Mouse (Mus musculus) MEL (cell line): Measurements from ENCODE around the gene Ccdc144b. TPM values are rescaled to one million over a fixed set of nuclear protein-coding genes. Genes with fewer than 3 reads are reported as not detected.
A peak's percentile ranks its signal among the peaks of the same experiment; 100 is the strongest.

Experiments
- DNase-seq: peaks from one replicate; pipeline ENCODE4 v3.0.0; 2011; ENCODE audit warnings: low read depth, low spot score
- H3K27ac ChIP-seq: 2 replicates; pipeline ENCODE4 v1.5.1; 2012; ENCODE audit warnings: low read depth, mild to moderate bottlenecking, control low read depth, low read length, moderate library complexity; ENCODE audit not compliant: control insufficient read depth
- H3K27me3 ChIP-seq, 2 experiments: fragments of 150-350 bp in 1 of 2; sonication (generic) in 1 of 2; 2 replicates each; pipeline ENCODE4 v1.6.1; 2012; ENCODE audit warnings: low read length in 2 of 2, mild to moderate bottlenecking in 2 of 2, improper control_type of control experiment in 1 of 2, moderate library complexity in 1 of 2; ENCODE audit not compliant: insufficient read depth in 2 of 2, control insufficient read depth in 1 of 2
- H3K36me3 ChIP-seq, 2 experiments: 2 replicates each; pipeline ENCODE4 v1.6.1; 2012 to 2014; ENCODE audit warnings: low read length in 2 of 2, improper control_type of control experiment in 1 of 2, inconsistent platforms in 1 of 2, mild to moderate bottlenecking in 1 of 2; ENCODE audit not compliant: insufficient read depth in 2 of 2, control insufficient read depth in 1 of 2
- H3K4me1 ChIP-seq, 2 experiments: fragments of 150-350 bp in 1 of 2; sonication (generic) in 1 of 2; 2 replicates each; pipeline ENCODE4 v1.6.1; 2012; ENCODE audit warnings: low read length in 2 of 2, improper control_type of control experiment in 1 of 2, mild to moderate bottlenecking in 1 of 2; ENCODE audit not compliant: insufficient read depth in 2 of 2, control insufficient read depth in 1 of 2
- H3K4me3 ChIP-seq, 2 experiments: fragments of 150-350 bp in 1 of 2; sonication (generic) in 1 of 2; 2 replicates each; pipeline ENCODE4 v1.5.1; 2012; ENCODE audit warnings: low read depth in 2 of 2, low read length in 2 of 2, mild to moderate bottlenecking in 2 of 2, moderate library complexity in 2 of 2, control low read depth in 1 of 2, improper control_type of control experiment in 1 of 2; ENCODE audit not compliant: control insufficient read depth in 1 of 2, insufficient read depth in 1 of 2
- H3K79me2 ChIP-seq: 2 replicates; pipeline ENCODE4 v1.6.1; 2012; ENCODE audit warnings: mild to moderate bottlenecking, low read length, moderate library complexity; ENCODE audit not compliant: control insufficient read depth, poor library complexity, insufficient read depth
- H3K9ac ChIP-seq: 2 replicates; pipeline ENCODE4 v1.6.1; 2012; ENCODE audit warnings: low read depth, mild to moderate bottlenecking, control low read depth, low read length, moderate library complexity; ENCODE audit not compliant: control insufficient read depth, poor library complexity, severe bottlenecking
- H3K9me3 ChIP-seq: fragments of 150-350 bp; sonication (generic); replicated peaks from 2 replicates; pipeline ENCODE4 v1.6.1; 2012; ENCODE audit warnings: mild to moderate bottlenecking, low read length, improper control_type of control experiment, moderate library complexity; ENCODE audit not compliant: insufficient read depth
- BHLHE40 ChIP-seq: IDR thresholded peaks from 2 replicates; pipeline ENCODE4 v1.6.1; 2012; ENCODE audit warnings: low read depth, mild to moderate bottlenecking, inconsistent platforms, low read length, improper control_type of control experiment, borderline replicate concordance
- CHD2 ChIP-seq: IDR thresholded peaks from 2 replicates; pipeline ENCODE4 v1.6.1; 2011; ENCODE audit warnings: low read length, improper control_type of control experiment
- E2F4 ChIP-seq: IDR thresholded peaks from 2 replicates; pipeline ENCODE4 v1.6.1; 2011; ENCODE audit warnings: low read depth, low read length, improper control_type of control experiment, borderline replicate concordance
- HCFC1 ChIP-seq: IDR thresholded peaks from 2 replicates; pipeline ENCODE4 v1.6.1; 2012; ENCODE audit warnings: low read depth, mild to moderate bottlenecking, inconsistent platforms, low read length, improper control_type of control experiment, moderate library complexity
- JUND ChIP-seq: IDR thresholded peaks from 2 replicates; pipeline ENCODE4 v1.6.1; 2011; ENCODE audit warnings: low read depth, mild to moderate bottlenecking, improper control_type of control experiment, low read length
- MAFK ChIP-seq: IDR thresholded peaks from 2 replicates; pipeline ENCODE4 v1.6.1; 2011; ENCODE audit warnings: low read depth, mild to moderate bottlenecking, low read length, improper control_type of control experiment, borderline replicate concordance
- MAX ChIP-seq: IDR thresholded peaks from 2 replicates; pipeline ENCODE4 v1.6.1; 2011; ENCODE audit warnings: low read length, improper control_type of control experiment
- MAZ ChIP-seq: IDR thresholded peaks from 2 replicates; pipeline ENCODE4 v1.6.1; 2012; ENCODE audit warnings: low read depth, mild to moderate bottlenecking, inconsistent platforms, low read length, improper control_type of control experiment
- MXI1 ChIP-seq: IDR thresholded peaks from 2 replicates; pipeline ENCODE4 v1.6.1; 2011; ENCODE audit warnings: mild to moderate bottlenecking, low read depth, low read length, improper control_type of control experiment
- MYB ChIP-seq: IDR thresholded peaks from 2 replicates; pipeline ENCODE4 v1.6.1; 2011; ENCODE audit warnings: mild to moderate bottlenecking, low read depth, low read length, improper control_type of control experiment
- MYC ChIP-seq: IDR thresholded peaks from 2 replicates; pipeline ENCODE4 v1.6.1; 2011; ENCODE audit warnings: low read depth, mild to moderate bottlenecking, low read length, improper control_type of control experiment, moderate library complexity
- NELFE ChIP-seq: IDR thresholded peaks from 2 replicates; pipeline ENCODE4 v1.6.1; 2011; ENCODE audit warnings: low read depth, low read length, improper control_type of control experiment
- NRF1 ChIP-seq: IDR thresholded peaks from 2 replicates; pipeline ENCODE4 v1.6.1; 2014; ENCODE audit warnings: low read depth, mild to moderate bottlenecking, inconsistent platforms, low read length, improper control_type of control experiment, moderate library complexity; ENCODE audit not compliant: poor library complexity, insufficient read depth, severe bottlenecking
- POLR2A ChIP-seq, 2 experiments: IDR thresholded peaks; 2 replicates each; pipeline ENCODE4 v1.6.1; 2011 to 2012; ENCODE audit warnings: low read length in 2 of 2, mild to moderate bottlenecking in 2 of 2, control low read depth in 1 of 2, improper control_type of control experiment in 1 of 2, low read depth in 1 of 2, moderate library complexity in 1 of 2; ENCODE audit not compliant: control insufficient read depth in 1 of 2, insufficient read depth in 1 of 2, poor library complexity in 1 of 2
- POLR2AphosphoS5 ChIP-seq: IDR thresholded peaks from 2 replicates; pipeline ENCODE4 v1.6.1; 2012; ENCODE audit warnings: low read depth, borderline replicate concordance, mild to moderate bottlenecking, inconsistent platforms, low read length, moderate library complexity, mixed read lengths
- RAD21 ChIP-seq: IDR thresholded peaks from 2 replicates; pipeline ENCODE4 v1.6.1; 2011; ENCODE audit warnings: mild to moderate bottlenecking, low read depth, low read length, improper control_type of control experiment
- RCOR1 ChIP-seq: IDR thresholded peaks from 2 replicates; pipeline ENCODE4 v1.6.1; 2012; ENCODE audit warnings: low read depth, mild to moderate bottlenecking, inconsistent platforms, low read length, improper control_type of control experiment
- SIN3A ChIP-seq: IDR thresholded peaks from 2 replicates; pipeline ENCODE4 v1.6.1; 2012; ENCODE audit warnings: low read length, improper control_type of control experiment, inconsistent platforms
- TBP ChIP-seq: IDR thresholded peaks from 2 replicates; pipeline ENCODE4 v1.8.0; 2011; ENCODE audit warnings: low read depth, low read length, improper control_type of control experiment
- TCF12 ChIP-seq: IDR thresholded peaks from 2 replicates; pipeline ENCODE4 v1.6.1; 2014; ENCODE audit warnings: low read depth, mild to moderate bottlenecking, inconsistent platforms, low read length, improper control_type of control experiment, moderate library complexity
- USF1 ChIP-seq: IDR thresholded peaks from 2 replicates; pipeline ENCODE4 v1.6.1; 2014; ENCODE audit warnings: low read depth, mild to moderate bottlenecking, inconsistent platforms, low read length, improper control_type of control experiment, moderate library complexity
- USF2 ChIP-seq, 2 experiments: IDR thresholded peaks; 2 replicates each; pipeline ENCODE4 v1.6.1; 2011 to 2012; ENCODE audit warnings: improper control_type of control experiment in 2 of 2, low read length in 2 of 2, borderline replicate concordance in 1 of 2, inconsistent platforms in 1 of 2, low read depth in 1 of 2, mild to moderate bottlenecking in 1 of 2; ENCODE audit not compliant: insufficient read depth in 1 of 2
- ZC3H11A ChIP-seq: IDR thresholded peaks from 2 replicates; pipeline ENCODE4 v1.6.1; 2012; ENCODE audit warnings: low read depth, mild to moderate bottlenecking, inconsistent platforms, low read length, improper control_type of control experiment
- ZKSCAN1 ChIP-seq: IDR thresholded peaks from 2 replicates; pipeline ENCODE4 v1.6.1; 2012; ENCODE audit warnings: low read depth, mild to moderate bottlenecking, inconsistent platforms, low read length, improper control_type of control experiment, moderate library complexity
- ZMIZ1 ChIP-seq: IDR thresholded peaks from 2 replicates; pipeline ENCODE4 v1.6.1; 2012; ENCODE audit warnings: low read depth, mild to moderate bottlenecking, inconsistent platforms, low read length, improper control_type of control experiment, moderate library complexity
- ZNF384 ChIP-seq: IDR thresholded peaks from 2 replicates; pipeline ENCODE4 v1.6.1; 2012; ENCODE audit warnings: low read depth, mild to moderate bottlenecking, inconsistent platforms, low read length, improper control_type of control experiment
- polyA plus RNA-seq, 2 experiments: library from polyadenylated mRNA; stranded (reverse) in 1 of 2; unstranded in 1 of 2; fragments of >175 nt in 1 of 2; fragments of >200 nt in 1 of 2; gene quantifications; 2 replicates each; pipeline versions ENCODE4 v1.2.1 to v1.2.4; 2012; ENCODE audit warnings: low replicate concordance in 2 of 2, low read depth in 1 of 2; ENCODE audit not compliant: insufficient read length in 2 of 2, insufficient read depth in 1 of 2, missing spikeins in 1 of 2
- total RNA-seq: library from RNA; depleted of rRNA; stranded (reverse); fragments of 300-350 nt; gene quantifications from 2 replicates; pipeline ENCODE4 v1.2.3, GENCODE M21; 2012

The Ccdc144b gene
- total and polyA plus RNA-seq, 3 experiments = not detected

DNA sequence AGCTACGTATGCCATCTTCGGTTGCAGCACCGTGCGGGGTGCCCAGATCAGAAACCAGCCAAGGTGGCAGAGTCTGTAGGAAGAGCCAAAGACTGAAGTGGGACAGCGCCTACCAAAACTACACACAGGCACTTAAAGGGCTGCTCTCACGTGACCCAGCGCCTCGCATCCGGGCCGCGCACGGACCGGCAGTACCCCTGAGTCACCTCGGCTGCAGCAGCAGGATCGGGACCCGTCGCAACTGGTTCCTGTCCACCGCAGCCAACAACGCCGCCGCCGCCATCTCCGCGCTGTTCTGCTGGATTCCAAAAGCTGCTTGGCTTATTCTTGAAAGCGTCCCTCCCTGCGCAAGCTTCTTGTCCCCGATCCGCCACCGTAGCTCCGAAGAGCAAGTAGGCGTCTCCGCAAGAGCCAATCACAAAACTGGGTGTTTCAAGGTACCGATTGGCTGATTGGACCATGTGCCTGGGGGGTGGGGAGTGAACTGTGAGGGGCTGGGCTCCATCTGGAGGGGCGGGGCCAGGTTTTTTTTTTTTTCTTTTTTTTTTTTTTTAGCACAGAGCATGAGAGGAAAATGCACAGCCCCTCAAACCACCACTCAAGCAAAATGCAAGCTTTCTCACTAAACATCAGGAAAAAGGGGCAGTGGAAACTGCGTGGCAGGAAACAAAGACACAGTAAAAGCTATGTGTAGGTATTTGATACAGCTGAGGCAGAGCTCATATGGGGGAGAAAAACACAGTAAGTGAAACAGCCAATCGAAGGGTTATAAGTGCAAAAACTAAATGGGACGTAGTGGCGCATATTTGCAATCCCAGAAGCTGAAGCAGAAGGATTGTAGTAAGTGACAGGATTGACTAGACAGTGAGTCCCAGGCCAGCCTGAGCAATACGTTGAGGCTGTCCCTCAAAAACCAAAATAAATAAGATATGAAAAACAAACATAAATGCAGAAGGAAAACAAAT is 52.8 kb downstream of the Ccdc144b start, which contains the start of gene Mccc1:
Mccc1 (minus strand) TSS at position 404 of the 965 bp plus-strand sequence.
- H3K4me1 ChIP-seq = peaks cover 0 to 4% of the 10 kb centered on the region in 2 experiments; a peak in 3 of 4 replicates
- H3K9me3 ChIP-seq = no peaks in the 10 kb centered on the region
- TF ChIP-seq POLR2A (IDR thresholded peaks at IDR 0.05; ENCODE audit: control insufficient read depth in 1 of 2, insufficient read depth in 1 of 2, low read depth in 1 of 2, low read length in 2 of 2, poor library complexity in 1 of 2) (peak; percentile 47 to 59; a peak in 1 of 4 replicates), ZC3H11A (no peak), RAD21 (no peak), ZNF384 (peak; percentile 100), MYC (0 out of 2 replicates have a peak, but pooled peaks have one; percentile 23), ZKSCAN1 (no peak), SIN3A (peak; percentile 86), POLR2AphosphoS5 (no peak), USF1 (peak; percentile 93), TCF12 (peak; percentile 35), CHD2 (0 out of 2 replicates have a peak, but pooled peaks have one; percentile 30), MAFK (no peak), ZMIZ1 (peak; percentile 38; the same call in 1 of the 2 replicates), MAZ (peak; percentile 59; the same call in 1 of the 2 replicates), E2F4 (no peak), HCFC1 (peak; percentile 88), USF2 (IDR thresholded peaks at IDR 0.05; ENCODE audit: borderline replicate concordance in 1 of 2, insufficient read depth in 1 of 2, low read depth in 1 of 2, low read length in 2 of 2) (peak in 1 of 2 experiments; percentile 80; a peak in 2 of 4 replicates), MYB (no peak), MXI1 (peak; percentile 78; the same call in 1 of the 2 replicates), MAX (no peak), NELFE (peak; percentile 48), NRF1 (peak; percentile 40; the same call in 1 of the 2 replicates), RCOR1 (no peak), TBP (peak; percentile 60), JUND (no peak), BHLHE40 (peak; percentile 82)
- TF ChIP-seq, all 39 proteins: peak for 16
- Histone ChIP-seq H3K27me3 (no peaks in the 10 kb centered on the region), H3K36me3 (peaks cover 0 to 8% of the 10 kb centered on the region in 2 experiments; a peak in 2 of 4 replicates), H3K79me2 (peaks cover 2% of the 10 kb centered on the region; the same call in 1 of the 2 replicates), H3K27ac (peak within 1 kb of the TSS; percentile 85), H3K4me3 (peak within 1 kb of the TSS; percentile 96 to 97), H3K9ac (peak within 1 kb of the TSS; percentile 93)
- DNase-seq = peak; percentile 98
